Mouse (Mus musculus): ENCODE data around the gene Cbx2. TPM values are rescaled to one million over a fixed set of nuclear protein-coding genes. Genes with fewer than 3 reads are reported as not detected.

Cbx2 gene
- polyA plus RNA-seq, 2 experiments, result 29.1 to 35.7 TPM

GRCm38 (mm10) chr11:119039732-119040512, 17.2 kb downstream of the Cbx2 start:
- 8% methylated on average over 21 of the region's 21 CpGs for WGBS
- peaks cover 67% of the 10 kb centered on the region for H3K4me1 ChIP-seq (ENCODE audit: control insufficient read depth, insufficient read depth, low read length)

GRCm38 (mm10) chr11:119040600-119041324, 18.0 kb downstream of the Cbx2 start, which contains the start of gene Cbx8:
TSS of gene Cbx8 (minus strand) at chr11:119040969.
- WGBS, result 3% methylated on average over 50 of the region's 63 CpGs
- Histone ChIP-seq H3K4me2 (replicated peaks; ENCODE audit: low read depth, low read length, severe bottlenecking) (peak within 1 kb of the TSS; percentile 100), H3K27ac (replicated peaks; ENCODE audit: low read depth, low read length) (peak within 1 kb of the TSS; percentile 78), H3K9ac (ENCODE audit: low read depth, low read length, severe bottlenecking) (peak within 1 kb of the TSS; percentile 78), H3K9me3 (ENCODE audit: control insufficient read depth, low read length) (no peaks in the 10 kb centered on the region), H3K4me3 (replicated peaks; ENCODE audit: low read length) (peak within 1 kb of the TSS; percentile 77), H3K4me1 (ENCODE audit: control insufficient read depth, insufficient read depth, low read length) (peaks cover 68% of the 10 kb centered on the region), H3K36me3 (ENCODE audit: control insufficient read depth, insufficient read depth, low read length) (peaks cover 9% of the 10 kb centered on the region), H3K27me3 (ENCODE audit: control insufficient read depth, insufficient read depth, low read length) (peaks cover 54% of the 10 kb centered on the region)
- TF ChIP-seq POLR2A (IDR thresholded peaks at IDR 0.05; ENCODE audit: borderline replicate concordance, extremely low read depth, insufficient read depth, insufficient read length), result peak; percentile 50; the same call in 1 of the 2 replicates
- peak; percentile 93 for ATAC-seq (ENCODE audit: low FRiP score, low read depth)
- DNase-seq (ENCODE audit: low spot score), result peak; percentile 100

More at GRCm38 (mm10) chr11:119039732-119040512, 17.2 kb downstream of the Cbx2 start:
- Histone ChIP-seq H3K4me3 (replicated peaks; ENCODE audit: low read length) (peak overlapping the region; percentile 77), H3K27me3 (ENCODE audit: control insufficient read depth, insufficient read depth, low read length) (peaks cover 55% of the 10 kb centered on the region), H3K9me3 (ENCODE audit: control insufficient read depth, low read length) (no peaks in the 10 kb centered on the region), H3K4me2 (replicated peaks; ENCODE audit: low read depth, low read length, severe bottlenecking) (peak overlapping the region; percentile 100), H3K36me3 (ENCODE audit: control insufficient read depth, insufficient read depth, low read length) (peaks cover 9% of the 10 kb centered on the region), H3K9ac (ENCODE audit: low read depth, low read length, severe bottlenecking) (peak overlapping the region; percentile 78), H3K27ac (replicated peaks; ENCODE audit: low read depth, low read length) (peak overlapping the region; percentile 78; the same call in 1 of the 2 replicates)
- DNase-seq (ENCODE audit: low spot score) (no peak), ATAC-seq (ENCODE audit: low FRiP score, low read depth) (no peak)
- no peak for TF ChIP-seq POLR2A (IDR thresholded peaks at IDR 0.05; ENCODE audit: borderline replicate concordance, extremely low read depth, insufficient read depth, insufficient read length)

GRCm38 (mm10) chr11:119041325-119041716, 18.6 kb downstream of the Cbx2 start:
- H3K36me3 ChIP-seq (ENCODE audit: control insufficient read depth, insufficient read depth, low read length), result peaks cover 9% of the 10 kb centered on the region
- peak; percentile 11 for ATAC-seq (ENCODE audit: low FRiP score, low read depth)
- TF ChIP-seq POLR2A (IDR thresholded peaks at IDR 0.05; ENCODE audit: borderline replicate concordance, extremely low read depth, insufficient read depth, insufficient read length), result 0 out of 2 replicates have a peak, but pooled peaks have one; percentile 28
- H3K4me2 ChIP-seq (replicated peaks; ENCODE audit: low read depth, low read length, severe bottlenecking), result peak overlapping the region; percentile 100
- H3K27me3 ChIP-seq (ENCODE audit: control insufficient read depth, insufficient read depth, low read length), result peaks cover 54% of the 10 kb centered on the region
- H3K27ac ChIP-seq (replicated peaks; ENCODE audit: low read depth, low read length), result peak overlapping the region; percentile 26; the same call in 1 of the 2 replicates
- peaks cover 70% of the 10 kb centered on the region for H3K4me1 ChIP-seq (ENCODE audit: control insufficient read depth, insufficient read depth, low read length)
- peak overlapping the region; percentile 77 for H3K4me3 ChIP-seq (replicated peaks; ENCODE audit: low read length)
- peak overlapping the region; percentile 55 for H3K9ac ChIP-seq (ENCODE audit: low read depth, low read length, severe bottlenecking)
- WGBS, result 0% methylated on average over 24 of the region's 31 CpGs
- no peaks in the 10 kb centered on the region for H3K9me3 ChIP-seq (ENCODE audit: control insufficient read depth, low read length)
- DNase-seq (ENCODE audit: low spot score), result no peak

- peaks cover 69% of the 10 kb centered on the region for H3K4me1 ChIP-seq (ENCODE audit: control insufficient read depth, insufficient read depth, low read length)
- no peak for ATAC-seq (ENCODE audit: low FRiP score, low read depth)
- H3K36me3 ChIP-seq (ENCODE audit: control insufficient read depth, insufficient read depth, low read length), result peaks cover 9% of the 10 kb centered on the region
- peaks cover 54% of the 10 kb centered on the region for H3K27me3 ChIP-seq (ENCODE audit: control insufficient read depth, insufficient read depth, low read length)
- H3K4me3 ChIP-seq (replicated peaks; ENCODE audit: low read length), result peak overlapping the region; percentile 77
- peak overlapping the region; percentile 76 for H3K27ac ChIP-seq (replicated peaks; ENCODE audit: low read depth, low read length)
- 2% methylated on average over 30 of the region's 31 CpGs for WGBS
- H3K9me3 ChIP-seq (ENCODE audit: control insufficient read depth, low read length), result no peaks in the 10 kb centered on the region
- no peak for TF ChIP-seq POLR2A (IDR thresholded peaks at IDR 0.05; ENCODE audit: borderline replicate concordance, extremely low read depth, insufficient read depth, insufficient read length)
- DNase-seq (ENCODE audit: low spot score), result no peak
- peak overlapping the region; percentile 100 for H3K4me2 ChIP-seq (replicated peaks; ENCODE audit: low read depth, low read length, severe bottlenecking)
- peak overlapping the region; percentile 55 for H3K9ac ChIP-seq (ENCODE audit: low read depth, low read length, severe bottlenecking)
These were observed 19.1 kb downstream of the Cbx2 start for GRCm38 (mm10) chr11:119041750-119042465.

Measured in limb, embryonic 14.5 days (tissue).